Mouse (Mus musculus): Measurements from ENCODE around the gene Tgfa. TPM values are rescaled to one million over a fixed set of nuclear protein-coding genes. Genes with fewer than 3 reads are reported as not detected.

The Tgfa gene
- polyA plus RNA-seq, 1 experiment, result 0.49 TPM

- Histone ChIP-seq H3K36me3 (ENCODE audit: control insufficient read depth, insufficient read depth, low read length) (no peaks in the 10 kb centered on the region), H3K4me1 (ENCODE audit: control insufficient read depth, insufficient read depth, insufficient read length) (peaks cover 7% of the 10 kb centered on the region; the same call in 1 of the 2 replicates), H3K27me3 (ENCODE audit: control insufficient read depth, insufficient read depth, low read length) (no peaks in the 10 kb centered on the region), H3K27ac (ENCODE audit: insufficient read depth, low read length) (no peak overlapping the region), H3K4me3 (ENCODE audit: extremely low read depth, insufficient read depth, insufficient read length) (no peak overlapping the region)
- WGBS, result 87% methylated on average over 12 of the region's 12 CpGs
- TF ChIP-seq POLR2A (IDR thresholded peaks at IDR 0.05; ENCODE audit: low read depth, low read length) (no peak), CTCF (IDR thresholded peaks at IDR 0.05; ENCODE audit: extremely low read depth, insufficient read depth, insufficient read length, insufficient replicate concordance) (no peak)
- no peak for DNase-seq (ENCODE audit: low read depth in 1 of 2, low spot score in 2 of 2)
Observed at GRCm38 (mm10) chr6:86211081-86211763, 16.2 kb downstream of the Tgfa start.

- Histone ChIP-seq H3K27ac (ENCODE audit: insufficient read depth, low read length) (no peak overlapping the region), H3K4me1 (ENCODE audit: control insufficient read depth, insufficient read depth, insufficient read length) (no peaks in the 10 kb centered on the region), H3K27me3 (ENCODE audit: control insufficient read depth, insufficient read depth, low read length) (no peaks in the 10 kb centered on the region), H3K4me3 (ENCODE audit: extremely low read depth, insufficient read depth, insufficient read length) (no peak overlapping the region), H3K36me3 (ENCODE audit: control insufficient read depth, insufficient read depth, low read length) (no peaks in the 10 kb centered on the region)
- WGBS, result 74% methylated on average over 3 of the region's 3 CpGs
- DNase-seq (ENCODE audit: low read depth in 1 of 2, low spot score in 2 of 2), result no peak
- TF ChIP-seq CTCF (IDR thresholded peaks at IDR 0.05; ENCODE audit: extremely low read depth, insufficient read depth, insufficient read length, insufficient replicate concordance), result no peak
- TF ChIP-seq POLR2A (IDR thresholded peaks at IDR 0.05; ENCODE audit: low read depth, low read length), result no peak
Observed at GRCm38 (mm10) chr6:86212871-86213640, 18.0 kb downstream of the Tgfa start.

GRCm38 (mm10) chr6:86218066-86218465 lies 23.0 kb downstream of the Tgfa start:
- no peak for TF ChIP-seq POLR2A (IDR thresholded peaks at IDR 0.05; ENCODE audit: low read depth, low read length)
- no peak for TF ChIP-seq CTCF (IDR thresholded peaks at IDR 0.05; ENCODE audit: extremely low read depth, insufficient read depth, insufficient read length, insufficient replicate concordance)
- Histone ChIP-seq H3K4me1 (ENCODE audit: control insufficient read depth, insufficient read depth, insufficient read length) (no peaks in the 10 kb centered on the region), H3K27ac (ENCODE audit: insufficient read depth, low read length) (no peak overlapping the region), H3K27me3 (ENCODE audit: control insufficient read depth, insufficient read depth, low read length) (no peaks in the 10 kb centered on the region), H3K36me3 (ENCODE audit: control insufficient read depth, insufficient read depth, low read length) (no peaks in the 10 kb centered on the region), H3K4me3 (ENCODE audit: extremely low read depth, insufficient read depth, insufficient read length) (no peak overlapping the region)
- no peak for DNase-seq (ENCODE audit: low read depth in 1 of 2, low spot score in 2 of 2)
- 92% methylated on average over 2 of the region's 2 CpGs for WGBS

- Histone ChIP-seq H3K27me3 (ENCODE audit: control insufficient read depth, insufficient read depth, low read length) (no peaks in the 10 kb centered on the region), H3K36me3 (ENCODE audit: control insufficient read depth, insufficient read depth, low read length) (no peaks in the 10 kb centered on the region), H3K27ac (ENCODE audit: insufficient read depth, low read length) (no peak overlapping the region), H3K4me1 (ENCODE audit: control insufficient read depth, insufficient read depth, insufficient read length) (no peaks in the 10 kb centered on the region), H3K4me3 (ENCODE audit: extremely low read depth, insufficient read depth, insufficient read length) (no peak overlapping the region)
- WGBS, result 80% methylated on average over 4 of the region's 4 CpGs
- DNase-seq (ENCODE audit: low read depth in 1 of 2, low spot score in 2 of 2), result no peak
- TF ChIP-seq CTCF (IDR thresholded peaks at IDR 0.05; ENCODE audit: extremely low read depth, insufficient read depth, insufficient read length, insufficient replicate concordance), result no peak
- TF ChIP-seq POLR2A (IDR thresholded peaks at IDR 0.05; ENCODE audit: low read depth, low read length), result no peak
Observed at GRCm38 (mm10) chr6:86218739-86219138, 23.7 kb downstream of the Tgfa start.

GRCm38 (mm10) chr6:86219494-86219893 lies 24.5 kb downstream of the Tgfa start:
- WGBS, result 61% methylated on average over 5 of the region's 5 CpGs
- TF ChIP-seq POLR2A (IDR thresholded peaks at IDR 0.05; ENCODE audit: low read depth, low read length), result no peak
- no peak for TF ChIP-seq CTCF (IDR thresholded peaks at IDR 0.05; ENCODE audit: extremely low read depth, insufficient read depth, insufficient read length, insufficient replicate concordance)
- H3K27me3 ChIP-seq (ENCODE audit: control insufficient read depth, insufficient read depth, low read length), result no peaks in the 10 kb centered on the region
- H3K4me1 ChIP-seq (ENCODE audit: control insufficient read depth, insufficient read depth, insufficient read length), result no peaks in the 10 kb centered on the region
- no peak for DNase-seq (ENCODE audit: low read depth in 1 of 2, low spot score in 2 of 2)
- H3K4me3 ChIP-seq (ENCODE audit: extremely low read depth, insufficient read depth, insufficient read length), result no peak overlapping the region
- no peaks in the 10 kb centered on the region for H3K36me3 ChIP-seq (ENCODE audit: control insufficient read depth, insufficient read depth, low read length)
- H3K27ac ChIP-seq (ENCODE audit: insufficient read depth, low read length), result no peak overlapping the region

GRCm38 (mm10) chr6:86220171-86220570 lies 25.1 kb downstream of the Tgfa start:
- Histone ChIP-seq H3K36me3 (ENCODE audit: control insufficient read depth, insufficient read depth, low read length) (no peaks in the 10 kb centered on the region), H3K27ac (ENCODE audit: insufficient read depth, low read length) (no peak overlapping the region), H3K27me3 (ENCODE audit: control insufficient read depth, insufficient read depth, low read length) (no peaks in the 10 kb centered on the region), H3K4me1 (ENCODE audit: control insufficient read depth, insufficient read depth, insufficient read length) (no peaks in the 10 kb centered on the region), H3K4me3 (ENCODE audit: extremely low read depth, insufficient read depth, insufficient read length) (no peak overlapping the region)
- TF ChIP-seq POLR2A (IDR thresholded peaks at IDR 0.05; ENCODE audit: low read depth, low read length), result no peak
- no peak for TF ChIP-seq CTCF (IDR thresholded peaks at IDR 0.05; ENCODE audit: extremely low read depth, insufficient read depth, insufficient read length, insufficient replicate concordance)
- WGBS, result 85% methylated on average over 4 of the region's 4 CpGs
- no peak for DNase-seq (ENCODE audit: low read depth in 1 of 2, low spot score in 2 of 2)

- 76% methylated on average over 7 of the region's 7 CpGs for WGBS
- no peak overlapping the region for H3K4me3 ChIP-seq (ENCODE audit: extremely low read depth, insufficient read depth, insufficient read length)
- H3K4me1 ChIP-seq (ENCODE audit: control insufficient read depth, insufficient read depth, insufficient read length), result no peaks in the 10 kb centered on the region
- DNase-seq (ENCODE audit: low read depth in 1 of 2, low spot score in 2 of 2), result no peak
- no peaks in the 10 kb centered on the region for H3K36me3 ChIP-seq (ENCODE audit: control insufficient read depth, insufficient read depth, low read length)
- no peak for TF ChIP-seq CTCF (IDR thresholded peaks at IDR 0.05; ENCODE audit: extremely low read depth, insufficient read depth, insufficient read length, insufficient replicate concordance)
- no peak for TF ChIP-seq POLR2A (IDR thresholded peaks at IDR 0.05; ENCODE audit: low read depth, low read length)
- no peak overlapping the region for H3K27ac ChIP-seq (ENCODE audit: insufficient read depth, low read length)
- no peaks in the 10 kb centered on the region for H3K27me3 ChIP-seq (ENCODE audit: control insufficient read depth, insufficient read depth, low read length)
Observed at GRCm38 (mm10) chr6:86222381-86222780, 27.4 kb downstream of the Tgfa start.

Measured in spleen, adult 2 months (tissue).